Mouse (Mus musculus) ES-Bruce4 (cell line): ENCODE data around the gene Lmf2.

Source experiments
- CTCF ChIP-seq: IDR thresholded peaks from one replicate; pipeline ENCODE4 v1.8.1; 2011; ENCODE audit warnings: low read depth, low read length
- EP300 ChIP-seq: IDR thresholded peaks from 2 replicates; pipeline ENCODE4 v1.6.1; 2011; ENCODE audit warnings: low read depth, low read length; ENCODE audit not compliant: insufficient read depth
- POLR2A ChIP-seq: IDR thresholded peaks from one replicate; pipeline ENCODE4 v1.8.1; 2011; ENCODE audit warnings: low read length; ENCODE audit not compliant: insufficient read depth

- no peak for TF ChIP-seq CTCF
- no peak for TF ChIP-seq POLR2A
- TF ChIP-seq EP300: no peak
Observed at GRCm38 (mm10) chr15:89390081-89390480, 34.6 kb upstream of the Lmf2 start.
